Mouse (Mus musculus): ENCODE data around the gene Gm28043.
"Not testable (repeated sequence)": the region's sequence is repeated elsewhere in the genome, so short reads cannot be mapped to it uniquely, and the experiment has no call there.

The Gm28043 gene

DNA sequence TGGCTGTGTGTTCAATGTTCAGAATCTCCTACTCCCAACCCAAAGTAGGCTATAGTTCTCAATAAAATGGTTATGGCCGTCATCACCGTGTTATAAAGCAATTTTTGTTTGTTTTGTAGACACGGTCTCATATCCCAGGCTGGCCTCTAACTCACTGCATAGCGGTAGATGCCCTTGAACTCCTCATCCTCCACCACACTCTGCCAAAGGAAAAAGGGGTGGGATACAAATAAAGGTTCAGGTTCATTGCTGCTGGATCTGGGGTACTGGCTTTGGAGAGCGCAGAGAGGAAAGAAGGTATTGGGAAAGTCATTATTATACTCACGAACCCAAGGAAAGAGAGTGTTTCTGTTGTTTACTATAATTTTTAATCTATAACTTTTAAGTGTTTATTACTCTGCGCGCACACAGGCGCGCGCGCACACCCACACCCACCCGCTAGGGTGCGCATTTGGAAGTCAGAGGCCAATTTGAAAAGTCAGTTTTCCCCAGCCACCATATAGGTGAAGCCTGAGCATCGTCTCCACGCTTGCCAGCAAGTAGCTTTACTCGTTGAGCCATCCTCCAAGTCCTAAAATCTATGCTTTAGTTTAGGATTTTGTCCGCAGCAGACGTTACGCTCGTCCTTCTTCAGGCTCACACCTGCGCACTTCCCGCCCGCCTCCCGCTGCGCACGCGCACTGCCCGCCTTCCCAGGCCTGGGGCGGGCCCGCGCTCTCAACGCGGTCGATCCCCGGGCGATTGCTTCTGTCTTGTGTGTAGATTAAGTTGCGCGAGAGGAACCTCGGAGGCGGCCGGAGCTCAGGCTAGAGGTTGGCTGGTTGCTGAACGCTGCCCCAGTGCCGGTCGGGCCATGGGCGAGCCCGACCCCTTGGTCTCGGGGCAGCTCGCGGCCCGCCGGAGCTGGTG, at the start of gene Gm28043, which contains the start of gene Rnf8:
Gm28043 (plus strand) TSS at position 762 of the 909 bp plus-strand sequence.
Rnf8 (plus strand) TSS at position 676 of the 909 bp plus-strand sequence.
- peak; percentile 99 for DNase-seq

DNA sequence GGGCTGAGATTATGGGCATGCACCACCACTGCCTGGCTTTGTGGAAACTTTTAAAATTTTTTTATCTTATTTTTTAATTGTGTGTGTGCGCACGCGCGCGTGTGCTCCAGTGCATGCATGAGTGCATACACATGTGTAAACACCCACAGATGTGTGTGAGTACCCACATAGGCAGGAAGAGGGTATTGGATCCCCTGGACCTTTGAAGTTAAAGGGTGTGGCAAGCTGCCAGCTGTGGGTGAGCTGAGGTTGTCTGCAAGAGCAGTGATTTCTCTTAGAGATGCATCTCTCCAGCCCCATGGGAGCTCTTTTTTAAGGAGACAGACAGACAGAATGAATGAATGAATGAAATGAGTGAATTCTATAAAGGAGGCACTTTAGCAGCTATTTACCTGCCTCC, 49.2 kb upstream of the Gm28043 start:
- DNase-seq = no peak

DNA sequence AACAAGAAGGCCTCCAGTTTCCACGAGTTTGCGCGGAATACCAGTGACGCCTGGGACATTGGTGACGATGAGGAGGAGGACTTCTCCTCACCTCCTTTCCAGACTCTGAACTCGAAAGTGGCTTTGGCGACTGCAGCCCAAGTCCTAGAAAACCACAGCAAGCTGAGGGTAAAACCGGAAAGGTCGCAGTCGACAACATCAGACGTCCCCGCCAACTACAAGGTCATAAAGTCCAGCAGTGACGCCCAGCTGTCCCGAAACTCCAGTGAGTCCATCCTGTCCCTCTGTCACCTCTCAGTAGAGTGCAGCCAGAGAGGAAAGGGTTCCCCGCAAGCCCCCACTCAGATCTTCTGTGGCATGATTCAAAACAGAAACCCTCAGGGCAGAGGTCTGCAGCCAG, 46.2 kb upstream of the Gm28043 start:
- DNase-seq = no peak

DNA sequence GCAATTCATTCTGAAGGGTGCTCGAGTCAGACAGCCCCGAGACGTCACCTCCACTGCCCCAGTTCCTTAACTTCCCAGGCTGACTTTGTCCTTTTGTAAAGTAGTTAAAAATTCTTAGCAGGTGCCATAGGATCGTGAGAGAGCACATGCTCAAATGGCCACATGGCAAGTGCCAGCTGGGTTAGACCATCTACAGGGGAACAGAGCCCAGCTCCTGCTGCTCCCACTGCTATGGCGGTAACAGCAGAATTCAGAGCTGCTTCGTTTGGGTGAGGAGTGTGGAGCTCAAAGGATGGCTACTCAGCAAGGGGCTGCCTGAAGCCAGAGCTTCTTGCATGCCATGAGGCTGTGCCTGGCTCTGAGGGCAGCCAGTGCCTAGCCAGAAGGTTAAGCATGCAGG, 44.8 kb upstream of the Gm28043 start:
- DNase-seq = no peak

DNA sequence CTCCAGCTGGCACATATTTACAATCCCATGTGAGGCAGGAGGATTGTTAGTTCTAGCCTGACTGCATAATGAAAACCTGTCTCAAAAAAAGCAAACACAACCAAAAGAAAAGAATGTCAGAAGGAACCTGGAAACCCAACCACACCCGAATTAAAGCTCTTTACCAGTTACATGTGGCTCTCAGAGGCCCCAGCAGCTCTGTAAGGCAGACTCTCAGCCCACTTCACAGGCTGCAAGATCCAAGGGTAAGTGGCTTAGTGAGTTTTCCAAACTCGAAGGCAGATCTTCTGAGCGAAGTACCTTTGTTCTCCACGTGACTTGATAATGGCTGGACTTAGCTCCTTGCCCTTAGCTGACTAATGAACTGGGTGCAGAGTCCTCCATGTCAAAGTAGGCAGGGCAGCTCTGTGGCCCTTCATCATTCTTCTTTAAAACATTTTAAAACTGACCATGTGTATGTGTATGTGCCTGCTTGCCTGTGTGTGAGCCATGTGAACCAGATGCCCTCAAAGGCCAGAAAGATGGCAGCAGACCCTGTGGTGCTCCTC, 35.0 kb upstream of the Gm28043 start:
- DNase-seq = no peak

DNA sequence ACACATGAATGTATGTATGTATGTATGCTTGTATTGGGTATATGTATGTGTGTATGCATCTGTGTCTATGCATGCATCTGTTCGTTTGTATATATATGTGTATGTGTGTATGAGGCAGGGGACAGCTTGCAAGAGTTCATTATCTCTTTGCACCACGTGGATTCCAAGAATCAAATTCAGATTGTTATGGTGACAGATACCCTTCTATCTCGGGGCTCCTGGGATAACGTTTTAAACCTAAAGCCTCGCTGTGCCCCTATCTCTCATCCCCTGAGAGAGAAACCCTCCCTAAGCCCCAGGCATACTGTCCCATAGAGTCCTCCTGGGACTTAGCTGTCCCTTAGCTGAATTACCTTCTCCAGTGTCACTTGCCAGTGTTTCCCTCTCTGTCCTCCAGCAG, 31.1 kb upstream of the Gm28043 start:
- no peak for DNase-seq

DNA sequence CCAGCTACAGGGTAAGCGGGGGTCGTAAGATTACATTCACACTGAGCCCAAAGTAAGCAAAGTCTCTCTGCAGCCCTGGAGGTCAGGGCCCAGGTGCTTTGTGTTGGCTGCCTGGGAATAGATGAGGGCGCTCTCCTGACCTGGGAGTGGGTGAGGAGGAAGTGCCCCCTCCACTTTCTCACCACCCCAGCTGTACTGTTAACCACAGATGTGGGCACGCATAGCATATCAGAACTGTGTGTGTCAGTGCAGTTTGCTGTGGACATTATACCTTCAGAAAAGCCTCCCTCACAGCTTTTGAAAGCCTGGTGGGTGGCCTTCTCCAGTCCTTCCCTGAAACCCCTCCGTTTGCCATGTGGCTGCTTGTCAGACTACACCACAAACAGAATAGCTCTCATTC, 30.4 kb upstream of the Gm28043 start:
- no peak for DNase-seq

DNA sequence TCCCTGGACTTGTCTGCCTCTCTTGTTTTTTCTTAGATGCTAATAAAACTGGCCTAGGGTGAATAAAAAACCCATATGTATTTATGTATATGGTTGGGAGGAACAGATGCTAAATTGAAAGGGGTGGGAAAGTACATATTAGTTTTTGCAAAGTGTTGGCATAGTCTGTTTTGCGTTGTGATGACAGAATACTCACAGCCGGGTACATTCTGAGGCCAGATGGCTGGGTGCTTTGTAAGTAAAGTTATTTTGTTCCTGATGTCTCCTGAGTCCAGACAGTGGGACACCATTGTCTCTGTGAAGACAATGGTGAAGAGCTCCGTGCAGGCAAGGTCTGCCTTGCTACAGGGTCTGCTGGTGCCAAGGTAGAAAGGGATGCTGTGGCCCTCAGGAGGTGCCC, 29.9 kb upstream of the Gm28043 start:
- DNase-seq = no peak

DNA sequence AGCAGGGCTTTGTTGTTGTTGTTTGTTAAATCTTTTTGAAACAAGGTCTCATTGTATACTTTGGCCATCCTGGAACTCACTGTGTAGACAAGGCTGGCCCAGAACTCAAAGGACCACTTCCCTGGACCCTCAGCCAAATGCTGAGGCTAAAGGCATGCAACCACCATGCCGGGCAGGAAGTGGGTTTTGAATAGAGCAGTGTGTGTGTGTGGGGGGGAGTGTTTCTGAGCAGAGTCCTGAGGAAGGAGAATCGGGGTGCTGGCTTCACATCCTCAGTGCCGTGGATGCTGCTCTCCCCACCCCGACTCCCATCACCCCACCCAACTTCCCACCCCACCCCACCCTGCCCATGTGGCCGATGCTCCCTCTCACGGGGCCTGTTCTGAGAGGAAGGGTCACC, 29.2 kb upstream of the Gm28043 start:
- no peak for DNase-seq

DNA sequence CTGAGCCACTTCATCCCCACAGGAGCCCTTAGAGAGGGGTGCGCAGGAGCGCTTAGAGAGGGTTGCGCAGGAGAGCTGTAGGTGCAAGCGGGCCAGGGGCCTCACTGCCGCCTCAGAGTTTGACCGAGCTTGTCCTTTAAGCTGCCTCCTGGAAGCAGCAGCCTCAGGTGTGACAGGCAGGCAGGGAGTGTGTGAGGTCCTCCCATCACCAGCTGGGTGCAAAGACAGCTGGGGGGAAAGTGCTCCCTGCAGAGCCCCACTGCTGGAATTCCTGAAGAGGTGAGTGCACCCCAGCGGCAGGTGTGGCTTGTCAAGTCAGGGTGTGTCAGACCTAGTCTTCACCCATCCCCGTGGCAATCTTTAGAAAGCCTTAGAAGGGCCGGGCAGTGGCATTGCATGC, 27.8 kb upstream of the Gm28043 start:
- DNase-seq = no peak

DNA sequence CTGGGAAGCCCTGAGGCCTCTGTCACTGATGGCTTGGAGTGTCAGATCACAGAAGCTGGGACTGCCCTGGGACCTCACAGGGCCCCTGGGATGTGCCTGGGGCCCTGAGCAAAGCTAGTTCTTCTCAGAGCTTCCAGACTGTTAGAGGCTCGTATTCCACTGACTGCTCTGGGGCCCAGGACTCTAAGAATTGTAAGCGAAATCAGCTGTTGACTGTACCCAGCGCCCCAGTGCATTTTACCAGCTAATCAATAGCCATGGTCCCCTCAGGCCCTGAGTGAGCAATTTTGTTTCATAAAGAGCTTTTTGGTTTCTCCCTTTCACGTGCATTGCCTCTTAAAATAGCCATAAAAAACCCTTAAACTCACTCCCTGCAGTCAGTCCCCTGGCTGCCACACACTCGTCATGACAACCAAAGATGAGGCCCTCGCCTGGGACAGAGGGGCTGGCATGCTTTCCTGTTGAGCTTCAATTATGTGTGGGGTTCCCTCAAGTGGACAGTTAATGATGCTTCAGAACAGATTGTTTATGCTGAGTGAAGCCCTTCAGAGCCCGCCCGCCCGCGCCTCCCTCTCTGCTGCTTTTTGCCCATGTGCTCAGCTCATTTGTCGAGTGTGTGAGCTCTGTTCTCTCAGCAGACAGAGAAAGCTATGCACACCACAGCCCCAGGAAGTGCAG, 25.3 kb upstream of the Gm28043 start:
- no peak for DNase-seq

DNA sequence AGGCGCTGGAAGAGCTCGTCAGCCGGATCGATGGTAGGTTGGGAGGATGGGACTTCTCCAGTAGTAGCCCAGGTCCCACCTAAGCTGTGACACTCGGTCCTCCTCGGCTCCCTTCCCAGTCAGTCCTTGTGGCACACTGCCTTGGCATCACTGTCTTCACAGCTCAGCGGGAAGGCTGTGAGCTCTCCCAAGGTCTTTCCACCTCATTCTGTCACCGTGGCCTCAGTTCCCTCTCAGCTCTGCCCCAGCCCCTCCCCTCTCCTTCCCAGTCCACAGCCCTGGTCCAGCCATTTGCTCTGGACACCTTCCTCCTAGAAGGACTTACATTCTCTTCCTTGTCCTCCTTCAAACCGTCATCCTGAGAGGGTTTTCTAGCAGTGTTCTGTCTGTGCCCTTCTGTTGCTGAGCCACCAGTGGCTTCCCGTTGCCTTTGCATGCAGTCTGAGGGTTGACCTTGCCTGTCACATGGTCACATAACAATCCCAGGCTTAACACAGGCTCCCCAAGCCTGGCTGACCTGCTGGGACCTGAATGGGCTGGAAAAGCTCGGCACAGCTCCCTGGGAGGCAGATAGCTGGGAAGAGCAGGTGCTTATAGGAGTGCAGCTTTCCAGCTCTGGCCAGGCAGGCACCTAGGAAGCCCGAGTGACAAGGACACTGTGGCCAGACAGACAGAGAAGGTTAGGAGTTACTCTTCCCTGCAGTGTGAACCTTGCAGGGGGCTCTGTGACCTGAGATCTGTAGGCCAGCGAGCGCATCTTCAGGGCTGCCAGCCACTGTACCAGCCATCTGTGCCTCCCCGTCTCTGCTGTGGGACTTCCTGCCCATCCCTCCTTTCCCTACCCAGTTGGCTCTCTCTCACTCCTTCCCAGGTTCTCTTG, 18.5 kb upstream of the Gm28043 start:
- peak; percentile 93 for DNase-seq

DNA sequence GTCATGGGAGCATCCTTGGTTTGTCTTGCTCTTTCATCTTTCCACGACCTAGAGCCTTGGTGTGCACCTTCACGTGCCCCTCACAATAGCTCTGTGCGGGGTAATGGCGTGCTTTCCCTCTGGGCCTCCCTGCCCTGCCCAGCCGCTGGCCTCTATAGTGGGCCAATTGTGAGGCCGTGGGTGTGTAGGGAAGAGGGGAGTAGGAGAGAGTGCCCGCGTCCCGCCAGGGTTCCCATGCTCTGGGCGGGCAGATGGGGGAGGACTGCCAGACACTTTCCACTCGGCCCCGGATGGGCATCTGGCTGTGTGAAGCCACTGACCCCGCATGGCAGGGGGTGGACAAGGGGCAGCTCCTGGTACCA, 17.9 kb upstream of the Gm28043 start:
- DNase-seq = peak; percentile 91

DNA sequence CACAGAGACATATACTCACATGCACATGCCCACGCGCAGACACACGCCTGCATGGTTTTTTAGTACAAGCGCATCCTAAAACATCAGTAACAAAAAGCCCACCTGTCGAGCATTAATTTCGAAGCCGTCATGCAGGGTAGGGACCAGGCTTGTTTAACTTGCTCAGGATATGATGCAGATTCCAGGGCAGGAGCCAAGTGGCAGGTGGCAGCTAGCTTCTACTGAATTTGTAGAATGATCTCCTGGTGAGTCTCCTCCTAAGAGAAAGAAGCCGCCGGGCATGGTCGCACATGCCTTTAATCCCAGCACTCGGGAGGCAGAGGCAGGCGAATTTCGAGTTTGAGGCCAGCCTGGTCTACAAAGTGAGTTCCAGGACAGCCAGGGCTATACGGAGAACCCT, 15.6 kb upstream of the Gm28043 start:
- DNase-seq = no peak

DNA sequence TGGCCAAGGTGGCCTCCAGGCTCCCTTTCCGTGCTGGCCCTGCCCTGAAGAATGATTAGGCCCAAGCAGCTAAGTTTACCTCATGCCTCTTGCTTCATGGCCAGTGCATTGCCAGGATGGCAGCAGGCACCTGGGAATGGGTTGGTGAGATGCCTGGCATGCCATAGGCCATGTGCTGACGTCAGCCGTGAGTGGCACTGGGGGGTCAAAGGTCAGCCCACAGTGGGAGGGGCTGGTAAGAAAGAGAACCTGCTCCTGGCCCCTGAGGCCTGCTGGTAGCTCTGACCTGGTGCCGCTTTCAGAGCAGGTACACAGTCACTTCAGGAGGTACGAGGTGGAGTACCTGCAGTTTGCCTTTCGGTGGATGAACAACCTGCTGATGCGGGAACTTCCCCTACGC, 15.1 kb upstream of the Gm28043 start:
- no peak for DNase-seq

DNA sequence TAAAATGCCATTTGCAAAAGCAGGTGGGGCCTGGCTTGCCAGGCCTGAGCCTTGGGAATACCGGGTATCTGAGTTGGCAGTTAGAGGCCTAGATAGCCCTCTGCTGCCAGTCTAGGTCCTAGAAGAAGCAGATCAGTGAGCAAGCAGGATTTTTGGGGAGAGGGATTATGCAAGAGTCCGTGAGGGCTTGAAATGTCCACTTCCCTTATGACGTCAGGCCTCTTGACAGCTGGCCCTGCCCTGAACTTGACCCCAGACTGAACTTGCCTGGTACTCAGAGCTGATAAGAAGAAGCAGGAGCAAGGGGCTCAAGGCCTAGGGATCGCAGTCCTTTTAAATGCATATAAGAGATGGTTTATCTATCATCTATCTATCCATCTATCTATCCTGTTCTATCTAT, 13.3 kb upstream of the Gm28043 start:
- DNase-seq = peak; percentile 94

DNA sequence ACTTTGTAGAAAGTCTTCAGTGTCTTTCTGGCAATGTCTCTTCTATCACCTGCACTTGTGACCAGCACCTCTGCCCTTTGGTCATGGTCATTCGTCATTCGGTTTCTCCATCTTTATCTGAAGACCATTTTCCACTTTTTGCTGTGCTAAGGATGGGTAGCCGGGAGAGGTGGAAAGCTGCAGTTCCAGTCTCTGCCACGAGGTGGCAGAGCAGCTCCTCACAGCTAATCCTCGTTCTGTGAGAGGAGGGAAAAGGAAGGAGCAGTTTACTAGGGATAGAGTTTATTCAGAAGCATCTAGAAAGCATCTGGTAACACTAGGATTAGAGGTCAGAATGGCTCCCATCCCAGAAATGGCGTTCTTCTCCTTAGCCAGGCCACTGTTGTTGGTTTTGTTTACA, 11.4 kb upstream of the Gm28043 start:
- peak; percentile 91 for DNase-seq

DNA sequence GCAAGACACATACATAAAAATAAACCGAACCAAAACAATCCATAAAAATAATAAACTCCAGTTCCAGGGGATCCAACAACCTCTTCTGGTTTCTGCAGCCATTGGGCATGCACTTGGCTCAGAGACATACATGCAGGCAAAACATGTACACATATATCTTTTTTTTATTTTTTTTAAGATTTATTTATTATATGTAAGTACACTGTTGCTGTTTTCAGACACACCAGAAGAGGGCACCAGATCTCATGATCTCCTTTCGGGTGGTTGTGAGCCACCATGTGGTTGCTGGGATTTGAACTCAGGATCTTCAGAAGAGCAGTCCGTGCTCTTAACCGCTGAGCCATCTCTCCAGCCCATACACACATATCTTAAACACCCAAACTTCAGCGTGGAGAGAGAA, 1.2 kb upstream of the Gm28043 start:
- not testable (repeated sequence) for DNase-seq

DNA sequence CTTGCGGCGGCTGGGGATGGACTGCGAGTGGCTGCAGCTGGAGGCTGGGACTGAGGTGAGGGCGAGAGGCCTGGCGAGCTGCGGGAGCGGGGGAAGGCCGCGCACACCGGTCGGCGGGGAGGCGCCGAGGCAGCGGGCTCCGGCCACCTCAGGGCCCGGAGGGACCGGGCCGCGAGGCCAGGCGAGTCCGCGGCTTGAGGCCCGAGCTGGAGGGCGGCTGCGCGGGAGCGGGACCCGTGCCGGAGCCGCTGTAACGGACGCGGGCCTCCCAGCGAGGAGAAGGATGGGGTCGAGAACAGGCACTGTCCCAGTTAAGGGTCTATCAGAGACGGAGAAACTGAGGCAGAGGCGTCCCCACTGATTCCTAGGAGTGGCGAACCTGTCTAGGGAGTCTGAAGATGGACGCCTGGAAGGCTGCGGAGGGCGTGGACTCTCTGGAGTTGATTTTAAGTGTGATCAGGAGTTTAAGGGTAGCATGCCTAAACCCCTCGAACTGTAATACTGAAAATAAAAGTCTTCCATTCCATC, 412 bp downstream of the Gm28043 start:
- no peak for DNase-seq

DNA sequence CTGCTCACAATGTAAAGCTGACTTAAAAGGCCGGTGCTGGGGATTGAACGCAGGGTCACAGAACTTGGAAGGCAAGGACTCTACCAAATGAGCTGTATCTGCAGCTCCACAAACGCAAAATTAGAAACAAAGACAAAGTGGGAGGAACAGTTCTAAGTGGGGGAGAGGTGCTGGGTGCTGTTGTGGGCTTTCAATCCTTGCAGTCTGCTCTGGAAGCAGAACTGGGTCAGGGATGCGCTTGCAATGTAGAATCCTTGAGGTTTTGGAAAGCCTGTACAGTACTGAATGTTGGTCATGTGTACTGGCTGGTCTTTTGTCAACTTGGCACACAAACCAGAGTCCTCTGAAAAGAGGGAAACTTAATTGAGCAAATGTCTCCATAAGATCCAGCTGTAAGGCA, 940 bp downstream of the Gm28043 start:
- DNase-seq = no peak

DNA sequence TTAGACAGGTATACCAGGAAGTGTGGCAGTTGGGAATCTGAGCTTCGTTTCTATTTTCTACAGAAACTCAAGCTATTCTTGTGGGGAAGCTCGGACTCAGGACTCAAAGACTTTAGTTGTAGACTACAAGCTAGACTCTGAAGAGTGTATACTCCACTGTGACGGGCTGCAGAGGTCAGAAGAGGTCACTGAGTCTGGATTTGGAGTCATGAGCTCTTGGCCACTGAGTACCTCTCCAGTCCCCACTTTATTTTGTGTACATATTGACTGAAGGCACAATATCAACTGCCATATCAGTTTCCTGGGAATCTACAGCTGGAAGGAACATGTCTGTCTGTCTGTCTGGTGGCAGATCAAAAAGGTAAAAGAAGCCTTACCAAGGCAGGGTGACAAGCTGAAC, 4.6 kb downstream of the Gm28043 start:
- DNase-seq = no peak

DNA sequence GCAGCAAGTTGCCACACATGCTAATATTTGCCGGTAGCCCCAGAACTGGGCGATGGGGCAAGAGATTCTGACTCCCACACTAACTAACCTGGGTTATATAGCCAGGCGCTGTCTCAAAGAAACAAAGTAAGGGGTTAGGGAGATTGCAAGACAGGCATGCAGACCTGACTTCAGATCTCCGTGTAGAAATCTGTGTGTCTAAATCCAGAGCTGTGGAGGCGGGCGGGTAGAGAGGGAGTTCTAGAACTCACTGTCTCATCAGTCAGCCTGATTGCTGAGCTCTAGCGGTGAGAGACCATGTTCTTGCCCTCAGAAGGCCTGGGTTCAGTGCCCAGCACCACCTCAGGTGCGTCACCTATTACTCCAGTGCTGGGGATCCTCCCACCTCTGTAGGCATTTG, 8.8 kb downstream of the Gm28043 start:
- DNase-seq = no peak

DNA sequence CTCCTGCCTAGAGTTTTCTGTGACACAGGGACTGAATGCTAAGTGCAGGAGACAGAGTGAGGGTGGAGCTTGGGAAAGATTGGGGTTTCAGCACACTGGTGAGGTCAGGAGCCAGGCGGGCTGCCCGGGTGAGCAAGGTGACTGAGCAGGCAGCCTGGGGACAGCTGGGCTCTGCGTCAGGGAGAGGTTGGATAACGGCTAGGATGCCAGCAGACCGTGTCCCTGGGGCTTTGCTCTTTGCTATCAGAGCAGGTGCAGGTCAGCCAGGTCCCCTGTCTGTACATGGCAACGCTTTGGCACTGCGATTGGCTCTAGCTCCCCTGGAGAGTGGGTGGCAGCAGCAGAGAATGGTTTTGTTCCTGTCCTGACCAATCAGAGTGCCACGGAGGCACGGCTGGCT, 12.6 kb downstream of the Gm28043 start:
- peak; percentile 94 for DNase-seq
